Mouse (Mus musculus) left cerebral cortex, adult 2 months (tissue): Measurements from ENCODE around the gene Mcrs1. TPM values are rescaled to one million over a fixed set of nuclear protein-coding genes. Genes with fewer than 3 reads are reported as not detected.

Experiments
- DNase-seq, 2 experiments: peaks; one replicate each; pipeline ENCODE4 v3.0.0; 2021 to 2022; ENCODE audit warnings: low spot score in 2 of 2, mixed read lengths in 1 of 2; ENCODE audit errors: extremely low spot score in 1 of 2
- H3K27ac ChIP-seq: fragments of 200-600 bp; 2 replicates; pipeline ENCODE4 v1.8.1; 2022
- H3K4me3 ChIP-seq: fragments of 200-600 bp; 2 replicates; pipeline ENCODE4 v1.8.1; 2022
- CTCF ChIP-seq: fragments of 200-600 bp; IDR thresholded peaks from 2 replicates; pipeline ENCODE4 v1.8.1; 2022; ENCODE audit warnings: antibody characterized with exemption, mild to moderate bottlenecking, moderate library complexity
- intact Hi-C: fragments of 180-260 bp; cut with DNase I; formaldehyde crosslinking; loops from one replicate; pipeline ENCODE4 v1.15.1; 2025
- total RNA-seq, 2 experiments: library from RNA; stranded (reverse); gene quantifications; 2 replicates each; pipeline ENCODE4 v1.2.3; 2021

The Mcrs1 gene
- total RNA-seq, 2 experiments from 2014 or later: 77.3 to 81.0 TPM

DNA sequence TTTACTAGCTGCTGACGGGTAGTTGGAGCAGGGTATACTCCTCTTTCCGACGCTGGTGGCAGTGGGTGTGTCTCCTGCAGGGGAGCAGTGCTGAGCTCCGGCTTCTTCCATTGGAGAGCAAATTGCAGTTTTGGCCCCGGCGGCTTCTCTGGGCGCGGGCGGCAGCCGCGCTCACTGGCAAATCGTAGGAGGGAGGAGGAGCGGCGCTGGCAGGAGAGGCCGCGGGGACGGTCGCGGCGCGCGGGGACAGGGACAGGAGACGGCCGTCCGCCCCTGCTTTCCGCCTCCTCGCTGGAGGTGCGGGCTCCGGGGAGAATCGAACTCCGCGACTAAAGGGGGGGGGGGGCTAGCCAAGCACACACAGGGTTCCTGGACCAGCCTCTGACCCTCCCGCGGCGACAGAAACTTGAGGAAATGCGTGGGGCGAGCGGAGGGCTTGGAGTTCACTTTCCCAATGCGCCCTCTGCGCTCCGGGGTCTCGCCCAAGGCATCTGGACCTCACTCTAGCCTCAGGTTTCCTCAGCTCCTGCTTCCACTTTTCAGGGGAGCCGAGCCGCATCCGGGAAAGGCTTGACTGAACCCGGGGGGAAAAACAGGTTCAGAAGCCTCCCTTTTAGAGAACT is 28.1 kb downstream of the Mcrs1 start:
- Histone ChIP-seq H3K27ac (peak overlapping the region; percentile 86), H3K4me3 (peak overlapping the region; percentile 64)
- no peak for TF ChIP-seq CTCF
- DNase-seq: peak; percentile 76 to 80
- intact Hi-C loops: no loop called here

DNA sequence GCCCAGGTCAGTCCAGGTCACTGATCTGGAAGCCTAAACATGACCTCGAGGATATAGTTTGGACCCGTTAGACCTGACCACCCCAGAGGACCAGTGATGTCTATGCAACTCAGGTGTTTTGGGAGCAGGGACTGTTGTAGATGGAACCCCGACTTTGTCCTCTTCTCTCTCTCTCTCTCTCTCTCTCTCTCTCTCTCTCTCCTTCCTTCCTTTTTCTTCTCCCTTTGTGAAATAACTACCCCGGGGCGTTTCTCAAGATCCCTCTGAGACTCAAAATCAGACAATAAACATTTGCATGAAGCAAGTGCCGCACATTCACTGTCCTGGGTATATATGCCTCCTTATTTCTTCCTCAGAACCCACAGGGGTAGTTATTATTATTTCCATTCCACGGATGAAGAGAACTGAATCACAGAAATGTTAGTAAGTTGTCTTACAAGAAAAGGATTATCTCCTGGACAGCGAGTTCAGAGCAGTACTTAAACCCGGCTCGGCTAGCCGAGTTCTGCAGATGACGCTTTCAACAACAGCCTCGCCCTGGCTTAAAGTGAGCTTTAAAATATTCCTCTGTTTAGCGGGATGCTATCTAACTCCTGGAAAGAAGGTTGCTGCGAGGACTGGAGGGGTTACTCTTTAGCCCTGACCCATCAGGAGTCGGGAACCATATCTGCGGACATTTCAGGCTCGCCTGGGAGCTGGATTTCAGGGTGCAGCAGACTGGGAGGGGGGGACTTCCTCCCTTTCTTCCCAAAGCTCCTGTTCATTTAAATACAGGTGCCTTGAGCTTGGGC is 28.8 kb downstream of the Mcrs1 start:
- no peak for TF ChIP-seq CTCF
- intact Hi-C loops: no loop called here
- peak overlapping the region; percentile 86 for H3K27ac ChIP-seq
- no peak for DNase-seq
- H3K4me3 ChIP-seq: peak overlapping the region; percentile 64

- TF ChIP-seq CTCF: no peak
- intact Hi-C loops: no loop called here
- no peak overlapping the region for H3K4me3 ChIP-seq
- no peak for DNase-seq
- peak overlapping the region; percentile 64 for H3K27ac ChIP-seq
Observed at GRCm38 (mm10) chr15:99221315-99221952, 30.3 kb downstream of the Mcrs1 start.

- intact Hi-C loops: no loop called here
- TF ChIP-seq CTCF: no peak
- no peak for DNase-seq
- no peak overlapping the region for H3K27ac ChIP-seq
- H3K4me3 ChIP-seq: no peak overlapping the region
Observed at GRCm38 (mm10) chr15:99217630-99218029, 34.1 kb downstream of the Mcrs1 start.

GRCm38 (mm10) chr15:99215741-99216463 is 35.9 kb downstream of the Mcrs1 start:
- no peak for DNase-seq
- Histone ChIP-seq H3K4me3 (no peak overlapping the region), H3K27ac (no peak overlapping the region)
- intact Hi-C loops: loop anchor here (2.0 kb wide), 1 partner anchor 49 kb away; no protein-coding TSS in a partner anchor
- TF ChIP-seq CTCF: no peak

GRCm38 (mm10) chr15:99214941-99215340 is 36.8 kb downstream of the Mcrs1 start:
- Histone ChIP-seq H3K4me3 (no peak overlapping the region), H3K27ac (no peak overlapping the region)
- intact Hi-C loops: loop anchor here (2.0 kb wide), 1 partner anchor 50 kb away; no protein-coding TSS in a partner anchor
- no peak for DNase-seq
- peak; percentile 51 for TF ChIP-seq CTCF

GRCm38 (mm10) chr15:99213183-99213582 is 38.6 kb downstream of the Mcrs1 start:
- Histone ChIP-seq H3K4me3 (no peak overlapping the region), H3K27ac (no peak overlapping the region)
- TF ChIP-seq CTCF: no peak
- DNase-seq: no peak
- intact Hi-C loops: no loop called here

GRCm38 (mm10) chr15:99205959-99206358 is 45.8 kb downstream of the Mcrs1 start:
- no peak overlapping the region for H3K4me3 ChIP-seq
- no peak for TF ChIP-seq CTCF
- intact Hi-C loops: loop anchor here (10.0 kb wide), 1 partner anchor 311 kb away; the partner anchor contains the start of genes Dhh and Rhebl1
- no peak overlapping the region for H3K27ac ChIP-seq
- no peak for DNase-seq

DNA sequence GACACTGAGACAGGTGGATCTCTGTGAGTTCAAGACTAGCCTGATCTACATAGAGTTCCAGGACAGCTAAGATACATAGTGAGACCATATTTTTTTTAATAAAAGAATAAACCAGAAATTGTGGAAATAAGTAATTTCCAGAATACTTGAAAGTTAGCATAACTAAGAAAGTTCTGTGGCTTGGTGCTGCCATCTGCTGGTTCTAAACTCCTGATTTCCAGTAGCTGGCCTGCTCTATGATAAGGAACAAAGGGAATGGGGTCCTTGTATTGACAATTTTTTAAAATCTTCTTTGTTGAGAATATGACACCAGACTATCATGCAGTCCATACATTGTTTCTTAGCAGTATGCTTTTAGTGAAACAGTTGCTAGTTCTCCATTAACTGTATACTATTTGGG is 53.0 kb downstream of the Mcrs1 start:
- no peak for DNase-seq
- intact Hi-C loops: loop anchor here (2.0 to 5.0 kb wide), 2 partner anchors 116 to 148 kb away; no protein-coding TSS in a partner anchor
- TF ChIP-seq CTCF: peak; percentile 63
- no peak overlapping the region for H3K27ac ChIP-seq
- no peak overlapping the region for H3K4me3 ChIP-seq

GRCm38 (mm10) chr15:99195043-99195442 is 56.7 kb downstream of the Mcrs1 start:
- DNase-seq: no peak
- no peak for TF ChIP-seq CTCF
- H3K27ac ChIP-seq: no peak overlapping the region
- intact Hi-C loops: loop anchor here (5.0 kb wide), 1 partner anchor 113 kb away; no protein-coding TSS in a partner anchor
- no peak overlapping the region for H3K4me3 ChIP-seq

- intact Hi-C loops: loop anchor here (5.0 kb wide), 1 partner anchor 67 kb away; the partner anchor contains the start of gene Spats2
- TF ChIP-seq CTCF: no peak
- Histone ChIP-seq H3K4me3 (no peak overlapping the region), H3K27ac (no peak overlapping the region)
- DNase-seq: no peak
Observed at GRCm38 (mm10) chr15:99194358-99194757, 57.4 kb downstream of the Mcrs1 start.

Other genes with a start within 250 kb of the Mcrs1 start
- 10 to 100 TPM; 56.1 to 61.4 TPM for gene Tuba1c, start 222.1 kb downstream of the Mcrs1 start, total RNA-seq
- gene Prph, start 196.8 kb downstream of the Mcrs1 start, total RNA-seq: under 1 TPM; 0.91 to 0.97 TPM
- gene Troap, start 177.4 kb downstream of the Mcrs1 start, total RNA-seq: under 1 TPM in 1 of 2 experiments, not detected in 1; 0.72 TPM
- gene C1ql4, start 164.1 kb downstream of the Mcrs1 start, total RNA-seq: not detected
- under 1 TPM in 1 of 2 experiments, not detected in 1; 0.21 TPM for gene Dnajc22, start 158.8 kb downstream of the Mcrs1 start, total RNA-seq
- gene Spats2, start 126.0 kb downstream of the Mcrs1 start, total RNA-seq: 10 to 100 TPM; 34.8 to 35.6 TPM
- 100 to 1,000 TPM; 174 to 180 TPM for gene Kcnh3, start 27.1 kb downstream of the Mcrs1 start, total RNA-seq
- gene Prpf40b, start 43.1 kb upstream of the Mcrs1 start, total RNA-seq: 100 to 1,000 TPM; 111 to 119 TPM
- 1 to 10 TPM; 1.3 to 1.8 TPM for gene Fam186b, start 43.9 kb upstream of the Mcrs1 start, total RNA-seq
- 10 to 100 TPM in 1 of 2 experiments, 1 to 10 TPM in 1; 10.0 to 11.4 TPM for gene Fmnl3, start 118.5 kb upstream of the Mcrs1 start, total RNA-seq
- gene Tmbim6, start 140.9 kb upstream of the Mcrs1 start, total RNA-seq: 100 to 1,000 TPM; 332 to 333 TPM
- gene Nckap5l, start 205.8 kb upstream of the Mcrs1 start, total RNA-seq: 10 to 100 TPM; 19.2 to 21.3 TPM
- gene Bcdin3d, start 222.8 kb upstream of the Mcrs1 start, total RNA-seq: 1 to 10 TPM; 3.7 to 5.4 TPM